Mouse (Mus musculus): ENCODE measurements at regions not wholly inside any gene's neighbourhood (a gene's known extent, or its start where the extent isn't known, plus 50 kb on each side); places are given as distances from the start of the nearest gene placed in this dataset.

GRCm38 (mm10) chr4:127862875-127863274 lies 107.9 kb downstream of the CK137956 start:
- no peak for ATAC-seq (replicated peaks; ENCODE audit: poor library complexity)

- no peak for ATAC-seq (replicated peaks; ENCODE audit: poor library complexity)
These were observed 109.2 kb downstream of the CK137956 start for GRCm38 (mm10) chr4:127861319-127862117.

GRCm38 (mm10) chr4:127860271-127860670 lies 110.5 kb downstream of the CK137956 start:
- no peak for ATAC-seq (replicated peaks; ENCODE audit: poor library complexity)

GRCm38 (mm10) chr4:127859505-127859904 lies 111.2 kb downstream of the CK137956 start:
- no peak for ATAC-seq (replicated peaks; ENCODE audit: poor library complexity)

- no peak for ATAC-seq (replicated peaks; ENCODE audit: poor library complexity)
These were observed 112.2 kb downstream of the CK137956 start for GRCm38 (mm10) chr4:127858566-127858965.

- ATAC-seq (replicated peaks; ENCODE audit: poor library complexity) = no peak
These were observed 114.9 kb downstream of the CK137956 start for GRCm38 (mm10) chr4:127855836-127856235.

- no peak for ATAC-seq (replicated peaks; ENCODE audit: poor library complexity)
These were observed 115.9 kb downstream of the CK137956 start for GRCm38 (mm10) chr4:127854776-127855409.

- no peak for ATAC-seq (replicated peaks; ENCODE audit: poor library complexity)
These were observed 121.4 kb downstream of the CK137956 start for GRCm38 (mm10) chr4:127849306-127849705.

- no peak for ATAC-seq (replicated peaks; ENCODE audit: poor library complexity)
These were observed 124.4 kb downstream of the CK137956 start for GRCm38 (mm10) chr4:127846321-127846720.

- no peak for ATAC-seq (replicated peaks; ENCODE audit: poor library complexity)
These were observed 127.3 kb downstream of the CK137956 start for GRCm38 (mm10) chr4:127843421-127843820.

GRCm38 (mm10) chr4:127833668-127834067 lies 137.1 kb downstream of the CK137956 start:
- no peak for ATAC-seq (replicated peaks; ENCODE audit: poor library complexity)

- no peak for ATAC-seq (replicated peaks; ENCODE audit: poor library complexity)
These were observed 143.8 kb downstream of the CK137956 start for GRCm38 (mm10) chr4:127826988-127827387.

GRCm38 (mm10) chr4:127819501-127819900 lies 151.2 kb downstream of the CK137956 start:
- no peak for ATAC-seq (replicated peaks; ENCODE audit: poor library complexity)

GRCm38 (mm10) chr4:127819009-127819408 lies 151.7 kb downstream of the CK137956 start:
- ATAC-seq (replicated peaks; ENCODE audit: poor library complexity) = no peak

GRCm38 (mm10) chr4:127814631-127815030 lies 156.1 kb downstream of the CK137956 start:
- ATAC-seq (replicated peaks; ENCODE audit: poor library complexity) = no peak

- no peak for ATAC-seq (replicated peaks; ENCODE audit: poor library complexity)
These were observed 158.7 kb downstream of the CK137956 start for GRCm38 (mm10) chr4:127812047-127812545.

GRCm38 (mm10) chr4:127810899-127811510 lies 159.7 kb downstream of the CK137956 start:
- no peak for ATAC-seq (replicated peaks; ENCODE audit: poor library complexity)

GRCm38 (mm10) chr4:127809006-127809405 lies 161.7 kb downstream of the CK137956 start:
- no peak for ATAC-seq (replicated peaks; ENCODE audit: poor library complexity)

GRCm38 (mm10) chr4:127789206-127789605 lies 181.5 kb downstream of the CK137956 start:
- ATAC-seq (replicated peaks; ENCODE audit: poor library complexity) = no peak

GRCm38 (mm10) chr4:127785786-127786185 lies 185.0 kb downstream of the CK137956 start:
- ATAC-seq (replicated peaks; ENCODE audit: poor library complexity) = no peak

GRCm38 (mm10) chr4:127771966-127772500 lies 198.7 kb downstream of the CK137956 start:
- ATAC-seq (replicated peaks; ENCODE audit: poor library complexity) = no peak

All from megakaryocyte progenitor cell, adult 5-6 weeks (primary cell).